Mouse (Mus musculus) E14TG2a.4 (cell line): ENCODE measurements around the gene Ctcf.

Experiments
- CTCF ChIP-seq: conservative IDR thresholded peaks from 2 replicates; pipeline ENCODE4 v1.5.1; 2014; ENCODE audit warnings: low read length
- NANOG ChIP-seq: IDR thresholded peaks from 2 replicates; pipeline ENCODE4 v1.6.1; 2014; ENCODE audit warnings: borderline replicate concordance, low read length, mixed read lengths

DNA sequence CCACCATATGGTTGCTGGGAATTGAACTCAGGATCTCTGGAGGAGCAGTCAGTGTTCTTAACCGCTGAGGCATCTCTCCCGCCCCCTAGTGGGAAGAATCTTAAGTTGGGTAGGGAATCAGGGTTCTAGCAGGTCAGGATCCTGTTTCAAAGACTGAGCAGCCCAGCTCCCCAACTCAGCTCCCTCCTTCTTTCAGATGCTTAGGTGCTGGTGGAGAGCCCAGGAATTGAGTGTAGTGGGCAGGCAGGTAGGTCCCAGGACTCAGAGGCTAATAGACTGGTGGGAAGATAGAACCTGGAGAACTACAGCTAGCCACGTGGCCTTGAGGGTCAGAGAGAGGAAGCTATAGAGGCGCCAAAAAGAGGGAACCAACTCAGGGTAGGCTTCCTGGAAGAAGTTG is 28.7 kb upstream of the Ctcf start:
- peak; percentile 65 for TF ChIP-seq CTCF
- no peak for TF ChIP-seq NANOG
